Mouse (Mus musculus): ENCODE measurements around the gene Pde1a. TPM values are rescaled to one million over a fixed set of nuclear protein-coding genes. Genes with fewer than 3 reads are reported as not detected.

The Pde1a gene
- polyA plus RNA-seq, 1 experiment from 2014 or later = 5.9 TPM

Other genes with a start within 250 kb of the Pde1a start
- not detected in 2 replicates for gene Prdx6b, start 163.0 kb upstream of the Pde1a start, polyA plus RNA-seq (2015; fragmentation: Nextera tagmentation; extraction: Ambion mirVana)
- gene Dnajc10, start 186.0 kb upstream of the Pde1a start, polyA plus RNA-seq (2015; fragmentation: Nextera tagmentation; extraction: Ambion mirVana) = 52.8 and 59.6 TPM in 2 replicates